Mouse (Mus musculus): ENCODE measurements around the gene B4galnt1. TPM values are rescaled to one million over a fixed set of nuclear protein-coding genes. Genes with fewer than 3 reads are reported as not detected.
"Not testable (repeated sequence)": the region's sequence is repeated elsewhere in the genome, so short reads cannot be mapped to it uniquely, and the experiment has no call there.

The B4galnt1 gene
- polyA plus RNA-seq, 1 experiment from 2014 or later, result 3.5 TPM

GRCm38 (mm10) chr10:127125210-127126001 is 39.6 kb upstream of the B4galnt1 start:
- Histone ChIP-seq H3K9me3 (ENCODE audit: control insufficient read depth, low read length) (no peaks in the 10 kb centered on the region), H3K27ac (ENCODE audit: low read length) (no peak overlapping the region), H3K4me2 (ENCODE audit: low read depth, low read length) (no peak overlapping the region), H3K27me3 (ENCODE audit: control insufficient read depth, insufficient read depth, low read depth, low read length) (no peaks in the 10 kb centered on the region), H3K4me1 (replicated peaks; ENCODE audit: control insufficient read depth, insufficient read depth, low read length) (peaks cover 7% of the 10 kb centered on the region), H3K9ac (ENCODE audit: low read length) (no peak overlapping the region), H3K4me3 (ENCODE audit: low read length) (no peak overlapping the region), H3K36me3 (ENCODE audit: control insufficient read depth, insufficient read depth, low read length) (no peaks in the 10 kb centered on the region)
- ATAC-seq (ENCODE audit: low read depth), result no peak
- 66% methylated on average over 9 of the region's 9 CpGs for WGBS

DNA sequence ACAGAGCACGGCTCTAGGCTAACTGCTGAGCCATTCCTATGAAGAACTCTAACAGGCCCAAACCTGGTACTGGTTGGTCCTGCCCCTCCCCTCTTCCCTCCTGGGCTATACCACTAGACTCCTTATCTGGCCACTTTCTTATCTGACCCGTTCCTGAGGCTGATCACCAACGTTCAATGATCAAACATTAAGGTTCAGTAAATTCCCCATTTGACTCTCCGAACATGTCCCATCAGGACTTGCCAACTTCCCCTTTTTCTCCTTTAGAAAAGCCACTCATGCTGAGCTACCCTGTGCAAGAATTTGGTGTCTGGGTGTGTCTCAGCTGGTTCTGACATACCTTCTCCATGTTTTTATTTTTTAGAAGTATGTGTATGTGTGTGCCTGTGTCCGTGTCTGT is 38.4 kb upstream of the B4galnt1 start:
- H3K4me3 ChIP-seq (ENCODE audit: low read length), result no peak overlapping the region
- H3K4me1 ChIP-seq (replicated peaks; ENCODE audit: control insufficient read depth, insufficient read depth, low read length), result peaks cover 6% of the 10 kb centered on the region
- no peaks in the 10 kb centered on the region for H3K9me3 ChIP-seq (ENCODE audit: control insufficient read depth, low read length)
- H3K4me2 ChIP-seq (ENCODE audit: low read depth, low read length), result no peak overlapping the region
- H3K9ac ChIP-seq (ENCODE audit: low read length), result no peak overlapping the region
- H3K27ac ChIP-seq (ENCODE audit: low read length), result no peak overlapping the region
- H3K27me3 ChIP-seq (ENCODE audit: control insufficient read depth, insufficient read depth, low read depth, low read length), result no peaks in the 10 kb centered on the region
- H3K36me3 ChIP-seq (ENCODE audit: control insufficient read depth, insufficient read depth, low read length), result no peaks in the 10 kb centered on the region
- no peak for ATAC-seq (ENCODE audit: low read depth)
- WGBS, result 61% methylated on average over 5 of the region's 5 CpGs

GRCm38 (mm10) chr10:127127711-127128279 is 37.2 kb upstream of the B4galnt1 start:
- ATAC-seq (ENCODE audit: low read depth), result no peak
- Histone ChIP-seq H3K9ac (ENCODE audit: low read length) (no peak overlapping the region), H3K27ac (ENCODE audit: low read length) (no peak overlapping the region), H3K4me1 (replicated peaks; ENCODE audit: control insufficient read depth, insufficient read depth, low read length) (peaks cover 5% of the 10 kb centered on the region), H3K9me3 (ENCODE audit: control insufficient read depth, low read length) (no peaks in the 10 kb centered on the region), H3K27me3 (ENCODE audit: control insufficient read depth, insufficient read depth, low read depth, low read length) (no peaks in the 10 kb centered on the region; the same call in 1 of the 2 replicates), H3K4me3 (ENCODE audit: low read length) (no peak overlapping the region), H3K36me3 (ENCODE audit: control insufficient read depth, insufficient read depth, low read length) (no peaks in the 10 kb centered on the region), H3K4me2 (ENCODE audit: low read depth, low read length) (no peak overlapping the region)
- 62% methylated on average over 7 of the region's 7 CpGs for WGBS

GRCm38 (mm10) chr10:127129431-127129830 is 35.6 kb upstream of the B4galnt1 start:
- no peak overlapping the region for H3K9ac ChIP-seq (ENCODE audit: low read length)
- WGBS, result 64% methylated on average over 4 of the region's 4 CpGs
- H3K4me3 ChIP-seq (ENCODE audit: low read length), result no peak overlapping the region
- ATAC-seq (ENCODE audit: low read depth), result no peak
- no peaks in the 10 kb centered on the region for H3K4me1 ChIP-seq (replicated peaks; ENCODE audit: control insufficient read depth, insufficient read depth, low read length)
- no peaks in the 10 kb centered on the region for H3K36me3 ChIP-seq (ENCODE audit: control insufficient read depth, insufficient read depth, low read length)
- H3K27me3 ChIP-seq (ENCODE audit: control insufficient read depth, insufficient read depth, low read depth, low read length), result no peaks in the 10 kb centered on the region; the same call in 1 of the 2 replicates
- H3K9me3 ChIP-seq (ENCODE audit: control insufficient read depth, low read length), result no peaks in the 10 kb centered on the region
- H3K27ac ChIP-seq (ENCODE audit: low read length), result no peak overlapping the region
- H3K4me2 ChIP-seq (ENCODE audit: low read depth, low read length), result no peak overlapping the region

GRCm38 (mm10) chr10:127132469-127132868 is 32.6 kb upstream of the B4galnt1 start:
- H3K4me2 ChIP-seq (ENCODE audit: low read depth, low read length), result no peak overlapping the region
- WGBS, result 52% methylated on average over 5 of the region's 5 CpGs
- H3K36me3 ChIP-seq (ENCODE audit: control insufficient read depth, insufficient read depth, low read length), result no peaks in the 10 kb centered on the region
- H3K4me1 ChIP-seq (replicated peaks; ENCODE audit: control insufficient read depth, insufficient read depth, low read length), result no peaks in the 10 kb centered on the region
- H3K27ac ChIP-seq (ENCODE audit: low read length), result no peak overlapping the region
- H3K4me3 ChIP-seq (ENCODE audit: low read length), result no peak overlapping the region
- ATAC-seq (ENCODE audit: low read depth), result no peak
- H3K9ac ChIP-seq (ENCODE audit: low read length), result no peak overlapping the region
- H3K9me3 ChIP-seq (ENCODE audit: control insufficient read depth, low read length), result no peaks in the 10 kb centered on the region
- no peaks in the 10 kb centered on the region; the same call in 1 of the 2 replicates for H3K27me3 ChIP-seq (ENCODE audit: control insufficient read depth, insufficient read depth, low read depth, low read length)

DNA sequence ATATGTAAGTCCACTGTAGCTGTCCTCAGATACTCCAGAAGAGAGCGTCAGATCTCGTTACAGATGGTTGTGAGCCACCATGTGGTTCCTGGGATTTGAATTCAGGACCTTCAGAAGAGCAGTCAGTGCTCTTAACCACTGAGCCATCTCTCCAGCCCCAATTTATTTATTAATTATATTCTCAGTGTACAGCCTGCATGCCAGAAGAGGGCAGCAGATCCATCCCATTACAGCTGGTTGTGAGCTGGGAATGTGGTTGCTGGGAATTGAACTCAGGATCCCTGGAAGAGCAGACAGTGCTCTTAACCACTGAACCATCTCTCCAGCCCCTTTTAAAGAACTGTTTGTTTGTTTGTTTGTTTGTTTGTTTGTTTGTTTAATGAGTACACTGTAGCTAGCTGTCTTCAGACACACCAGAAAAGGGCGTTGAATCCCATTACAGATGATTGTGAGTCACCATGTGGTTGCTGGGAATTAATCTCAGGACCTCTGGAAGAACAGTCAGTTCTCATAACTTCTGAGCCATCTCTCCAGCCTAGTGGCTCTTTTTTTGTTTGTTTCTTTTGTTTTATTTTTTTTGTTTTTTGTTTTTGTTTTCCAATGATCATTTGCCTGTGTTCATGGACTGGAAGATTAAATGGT is 30.5 kb upstream of the B4galnt1 start:
- not testable (repeated sequence) for H3K27ac ChIP-seq (ENCODE audit: low read length); H3K4me3 ChIP-seq (ENCODE audit: low read length); H3K4me2 ChIP-seq (ENCODE audit: low read depth, low read length); H3K36me3 ChIP-seq (ENCODE audit: control insufficient read depth, insufficient read depth, low read length); H3K4me1 ChIP-seq (replicated peaks; ENCODE audit: control insufficient read depth, insufficient read depth, low read length); H3K9me3 ChIP-seq (ENCODE audit: control insufficient read depth, low read length); ATAC-seq (ENCODE audit: low read depth); H3K9ac ChIP-seq (ENCODE audit: low read length); H3K27me3 ChIP-seq (ENCODE audit: control insufficient read depth, insufficient read depth, low read depth, low read length)
- 57% methylated on average over 3 of the region's 3 CpGs for WGBS

- no peak for ATAC-seq (ENCODE audit: low read depth)
Observed at GRCm38 (mm10) chr10:127135118-127135836, 29.7 kb upstream of the B4galnt1 start.

GRCm38 (mm10) chr10:127136510-127136909 is 28.5 kb upstream of the B4galnt1 start:
- H3K9ac ChIP-seq (ENCODE audit: low read length), result no peak overlapping the region

More at GRCm38 (mm10) chr10:127135118-127135836, 29.7 kb upstream of the B4galnt1 start:
- no peaks in the 10 kb centered on the region for H3K36me3 ChIP-seq (ENCODE audit: control insufficient read depth, insufficient read depth, low read length)
- no peaks in the 10 kb centered on the region; the same call in 1 of the 2 replicates for H3K27me3 ChIP-seq (ENCODE audit: control insufficient read depth, insufficient read depth, low read depth, low read length)
- no peaks in the 10 kb centered on the region for H3K9me3 ChIP-seq (ENCODE audit: control insufficient read depth, low read length)
- H3K27ac ChIP-seq (ENCODE audit: low read length), result no peak overlapping the region
- no peak overlapping the region for H3K4me3 ChIP-seq (ENCODE audit: low read length)
- H3K4me2 ChIP-seq (ENCODE audit: low read depth, low read length), result no peak overlapping the region
- no peaks in the 10 kb centered on the region for H3K4me1 ChIP-seq (replicated peaks; ENCODE audit: control insufficient read depth, insufficient read depth, low read length)
- 29% methylated on average over 8 of the region's 8 CpGs for WGBS
- H3K9ac ChIP-seq (ENCODE audit: low read length), result no peak overlapping the region

GRCm38 (mm10) chr10:127137896-127138295 is 27.1 kb upstream of the B4galnt1 start:
- Histone ChIP-seq H3K4me3 (ENCODE audit: low read length) (no peak overlapping the region), H3K9ac (ENCODE audit: low read length) (no peak overlapping the region), H3K27ac (ENCODE audit: low read length) (no peak overlapping the region), H3K27me3 (ENCODE audit: control insufficient read depth, insufficient read depth, low read depth, low read length) (no peaks in the 10 kb centered on the region), H3K36me3 (ENCODE audit: control insufficient read depth, insufficient read depth, low read length) (no peaks in the 10 kb centered on the region), H3K4me2 (ENCODE audit: low read depth, low read length) (no peak overlapping the region), H3K4me1 (replicated peaks; ENCODE audit: control insufficient read depth, insufficient read depth, low read length) (no peaks in the 10 kb centered on the region), H3K9me3 (ENCODE audit: control insufficient read depth, low read length) (no peaks in the 10 kb centered on the region)
- 68% methylated on average over 3 of the region's 3 CpGs for WGBS
- no peak for ATAC-seq (ENCODE audit: low read depth)

More at GRCm38 (mm10) chr10:127136510-127136909, 28.5 kb upstream of the B4galnt1 start:
- ATAC-seq (ENCODE audit: low read depth), result no peak
- Histone ChIP-seq H3K4me1 (replicated peaks; ENCODE audit: control insufficient read depth, insufficient read depth, low read length) (no peaks in the 10 kb centered on the region), H3K9me3 (ENCODE audit: control insufficient read depth, low read length) (no peaks in the 10 kb centered on the region), H3K4me2 (ENCODE audit: low read depth, low read length) (no peak overlapping the region), H3K27me3 (ENCODE audit: control insufficient read depth, insufficient read depth, low read depth, low read length) (no peaks in the 10 kb centered on the region; the same call in 1 of the 2 replicates), H3K4me3 (ENCODE audit: low read length) (no peak overlapping the region), H3K36me3 (ENCODE audit: control insufficient read depth, insufficient read depth, low read length) (no peaks in the 10 kb centered on the region), H3K27ac (ENCODE audit: low read length) (no peak overlapping the region)
- 61% methylated on average over 4 of the region's 4 CpGs for WGBS

Data from lung, embryonic 16.5 days (tissue).